Mouse (Mus musculus) lung, postnatal 0 days (tissue): ENCODE measurements at regions not wholly inside any gene's neighbourhood (a gene's known extent, or its start where the extent isn't known, plus 50 kb on each side); places are given as distances from the start of the nearest gene placed in this dataset.

ENCODE experiments used
- ATAC-seq: fragments of 200-750 bp; cut with Nextera tagmentation; 2 replicates; pipeline ENCODE4 v1.8.0; 2017; ENCODE audit warnings: moderate library complexity
- DNase-seq: peaks from one replicate; pipeline ENCODE4 v3.0.0-alpha.2; 2016; ENCODE audit warnings: low spot score
- H3K27ac ChIP-seq: fragments of 300-500 bp; sonication (generic); 2 replicates; pipeline ENCODE4 v1.5.1; 2014; ENCODE audit warnings: antibody characterized with exemption, mild to moderate bottlenecking, low read length, mixed read lengths
- H3K27me3 ChIP-seq: fragments of 300-500 bp; sonication (generic); replicated peaks from 2 replicates; pipeline ENCODE4 v1.6.1; 2014; ENCODE audit warnings: low read length, mixed read lengths; ENCODE audit not compliant: insufficient read depth
- H3K36me3 ChIP-seq: fragments of 300-500 bp; sonication (generic); 2 replicates; pipeline ENCODE4 v1.6.1; 2014; ENCODE audit warnings: low read length, mixed read lengths; ENCODE audit not compliant: insufficient read depth
- H3K4me1 ChIP-seq: fragments of 300-500 bp; sonication (generic); 2 replicates; pipeline ENCODE4 v1.6.1; 2014; ENCODE audit warnings: antibody characterized with exemption, low read depth, low read length, mixed read lengths; ENCODE audit not compliant: insufficient read depth
- H3K4me2 ChIP-seq: fragments of 300-500 bp; sonication (generic); replicated peaks from 2 replicates; pipeline ENCODE4 v1.6.1; 2014; ENCODE audit warnings: low read depth, mild to moderate bottlenecking, low read length, moderate library complexity, mixed read lengths
- H3K4me3 ChIP-seq: fragments of 300-500 bp; sonication (generic); 2 replicates; pipeline ENCODE4 v1.5.1; 2014; ENCODE audit warnings: low read depth, low read length
- H3K9ac ChIP-seq: fragments of 300-500 bp; sonication (generic); replicated peaks from 2 replicates; pipeline ENCODE4 v1.6.1; 2014; ENCODE audit warnings: low read depth, mild to moderate bottlenecking
- H3K9me3 ChIP-seq: fragments of 300-500 bp; sonication (generic); 2 replicates; pipeline ENCODE4 v1.6.1; 2016; ENCODE audit warnings: low read length, mixed read lengths
- CTCF ChIP-seq: IDR thresholded peaks from 2 replicates; pipeline ENCODE4 v1.5.1; 2016; ENCODE audit warnings: antibody characterized with exemption, mild to moderate bottlenecking
- EP300 ChIP-seq: IDR thresholded peaks from 2 replicates; pipeline ENCODE4 v1.6.1; 2016; ENCODE audit warnings: antibody characterized with exemption, mild to moderate bottlenecking, control low read depth
- WGBS: fragments of 180-500 bp; shearing (Covaris S2); extraction: QIAGEN DNeasy Blood & Tissue Kit; methylation state at CpG from one replicate; pipeline ENCODE4 v1.1.7; 2014; 5-methylcytosine and 5-hydroxymethylcytosine counted together

GRCm38 (mm10) chr15:61890330-61890729 lies 967.5 kb upstream of the A1bg start:
- Histone ChIP-seq H3K9ac (no peak overlapping the region), H3K27ac (no peak overlapping the region), H3K36me3 (no peaks in the 10 kb centered on the region), H3K4me1 (no peaks in the 10 kb centered on the region), H3K4me2 (no peak overlapping the region), H3K4me3 (no peak overlapping the region), H3K27me3 (no peaks in the 10 kb centered on the region), H3K9me3 (no peaks in the 10 kb centered on the region)
- no peak for DNase-seq
- no peak for TF ChIP-seq EP300
- no peak for TF ChIP-seq CTCF
- no peak for ATAC-seq

GRCm38 (mm10) chr15:61888569-61889326 lies 965.9 kb upstream of the A1bg start:
- H3K9me3 ChIP-seq = no peaks in the 10 kb centered on the region
- DNase-seq (no peak), ATAC-seq (no peak)
- H3K27ac ChIP-seq = no peak overlapping the region
- no peak overlapping the region for H3K9ac ChIP-seq
- no peak overlapping the region for H3K4me3 ChIP-seq
- H3K27me3 ChIP-seq = no peaks in the 10 kb centered on the region
- no peaks in the 10 kb centered on the region for H3K4me1 ChIP-seq
- TF ChIP-seq EP300 = no peak
- no peak for TF ChIP-seq CTCF
- H3K4me2 ChIP-seq = no peak overlapping the region
- WGBS = 62% methylated on average over 10 of the region's 10 CpGs
- H3K36me3 ChIP-seq = no peaks in the 10 kb centered on the region

- no peaks in the 10 kb centered on the region for H3K4me1 ChIP-seq
- H3K27ac ChIP-seq = no peak overlapping the region
- TF ChIP-seq EP300 = no peak
- TF ChIP-seq CTCF = no peak
- DNase-seq (no peak), ATAC-seq (no peak)
- H3K9ac ChIP-seq = no peak overlapping the region
- H3K36me3 ChIP-seq = no peaks in the 10 kb centered on the region
- no peak overlapping the region for H3K4me3 ChIP-seq
- no peak overlapping the region for H3K4me2 ChIP-seq
- no peaks in the 10 kb centered on the region for H3K27me3 ChIP-seq
- no peaks in the 10 kb centered on the region for H3K9me3 ChIP-seq
- WGBS = 84% methylated on average over 3 of the region's 3 CpGs
Measured at GRCm38 (mm10) chr15:61879408-61879807, 956.6 kb upstream of the A1bg start.

GRCm38 (mm10) chr15:61873047-61873446 lies 950.2 kb upstream of the A1bg start:
- Histone ChIP-seq H3K27me3 (no peaks in the 10 kb centered on the region), H3K4me2 (no peak overlapping the region), H3K4me1 (no peaks in the 10 kb centered on the region), H3K4me3 (no peak overlapping the region), H3K9ac (no peak overlapping the region), H3K9me3 (no peaks in the 10 kb centered on the region), H3K27ac (no peak overlapping the region), H3K36me3 (no peaks in the 10 kb centered on the region)
- 28% methylated on average over 2 of the region's 2 CpGs for WGBS
- ATAC-seq = no peak
- TF ChIP-seq CTCF = no peak
- no peak for TF ChIP-seq EP300
- DNase-seq = no peak

- no peak overlapping the region for H3K4me2 ChIP-seq
- TF ChIP-seq CTCF (no peak), EP300 (no peak)
- H3K27ac ChIP-seq = no peak overlapping the region
- H3K4me1 ChIP-seq = no peaks in the 10 kb centered on the region
- no peak overlapping the region for H3K4me3 ChIP-seq
- H3K9me3 ChIP-seq = no peaks in the 10 kb centered on the region
- no peaks in the 10 kb centered on the region for H3K36me3 ChIP-seq
- WGBS = 85% methylated on average over 6 of the region's 6 CpGs
- H3K9ac ChIP-seq = no peak overlapping the region
- DNase-seq (no peak), ATAC-seq (no peak)
- H3K27me3 ChIP-seq = no peaks in the 10 kb centered on the region
Measured at GRCm38 (mm10) chr15:61860759-61861158, 937.9 kb upstream of the A1bg start.

GRCm38 (mm10) chr15:61855880-61856279 lies 933.1 kb upstream of the A1bg start:
- no peak overlapping the region for H3K9ac ChIP-seq
- no peaks in the 10 kb centered on the region for H3K27me3 ChIP-seq
- H3K36me3 ChIP-seq = no peaks in the 10 kb centered on the region
- no peak overlapping the region for H3K4me2 ChIP-seq
- H3K4me3 ChIP-seq = no peak overlapping the region
- ATAC-seq = no peak
- no peak for TF ChIP-seq CTCF
- no peak for TF ChIP-seq EP300
- WGBS = 87% methylated on average over 2 of the region's 2 CpGs
- no peak overlapping the region for H3K27ac ChIP-seq
- no peaks in the 10 kb centered on the region for H3K4me1 ChIP-seq
- DNase-seq = no peak
- H3K9me3 ChIP-seq = no peaks in the 10 kb centered on the region

- 76% methylated on average over 2 of the region's 2 CpGs for WGBS
- Histone ChIP-seq H3K9me3 (no peaks in the 10 kb centered on the region), H3K9ac (no peak overlapping the region), H3K27ac (no peak overlapping the region), H3K4me1 (no peaks in the 10 kb centered on the region), H3K4me2 (no peak overlapping the region), H3K36me3 (no peaks in the 10 kb centered on the region), H3K4me3 (no peak overlapping the region), H3K27me3 (no peaks in the 10 kb centered on the region)
- no peak for TF ChIP-seq CTCF
- TF ChIP-seq EP300 = no peak
- DNase-seq = no peak
- ATAC-seq = no peak
Measured at GRCm38 (mm10) chr15:61812671-61813070, 889.9 kb upstream of the A1bg start.
